Mouse (Mus musculus) limb, embryonic 10.5 days (tissue): ENCODE results near the gene Phf2. TPM values are rescaled to one million over a fixed set of nuclear protein-coding genes. Genes with fewer than 3 reads are reported as not detected.

Experiments
- DNase-seq: peaks from one replicate; pipeline ENCODE4 v3.0.0-alpha.2; 2017; ENCODE audit warnings: low spot score
- H3K27ac ChIP-seq: fragments of 300-500 bp; sonication (generic); 2 replicates; pipeline ENCODE4 v1.5.1; 2016; ENCODE audit warnings: mild to moderate bottlenecking
- H3K27me3 ChIP-seq: fragments of 300-500 bp; sonication (generic); 2 replicates; pipeline ENCODE4 v1.6.1; 2016; ENCODE audit warnings: low read depth, mild to moderate bottlenecking; ENCODE audit not compliant: poor library complexity, severe bottlenecking
- H3K36me3 ChIP-seq: fragments of 300-500 bp; sonication (generic); 2 replicates; pipeline ENCODE4 v1.6.1; 2016; ENCODE audit warnings: mild to moderate bottlenecking, moderate library complexity
- H3K4me1 ChIP-seq: fragments of 300-500 bp; sonication (generic); 2 replicates; pipeline ENCODE4 v1.6.1; 2016
- H3K4me3 ChIP-seq: fragments of 300-500 bp; sonication (generic); 2 replicates; pipeline ENCODE4 v1.5.1; 2016; ENCODE audit warnings: mild to moderate bottlenecking, moderate library complexity
- H3K9me3 ChIP-seq: fragments of 300-500 bp; sonication (generic); replicated peaks from 2 replicates; pipeline ENCODE4 v1.6.1; 2016; ENCODE audit warnings: mild to moderate bottlenecking
- WGBS: fragments of 180-500 bp; shearing (Covaris S2); methylation state at CpG from one replicate; pipeline ENCODE4 v1.1.7; 2016; 5-methylcytosine and 5-hydroxymethylcytosine counted together
- polyA plus RNA-seq: library from polyadenylated mRNA; unstranded; fragments of >200 nt; fragmentation: Nextera tagmentation; extraction: Ambion mirVana; gene quantifications from 2 replicates; pipeline ENCODE4 v1.2.1, GENCODE M21; 2016

Phf2 gene
- polyA plus RNA-seq, 1 experiment from 2014 or later = 8.2 TPM

GRCm38 (mm10) chr13:48871887-48872606 is 1.1 kb upstream of the Phf2 start:
- 62% methylated on average over 7 of the region's 7 CpGs for WGBS
- Histone ChIP-seq H3K9me3 (no peaks in the 10 kb centered on the region), H3K27ac (peak overlapping the region; percentile 99), H3K27me3 (no peaks in the 10 kb centered on the region), H3K4me3 (peak overlapping the region; percentile 95), H3K4me1 (peaks cover 41% of the 10 kb centered on the region), H3K36me3 (peaks cover 17% of the 10 kb centered on the region)
- no peak for DNase-seq

DNA sequence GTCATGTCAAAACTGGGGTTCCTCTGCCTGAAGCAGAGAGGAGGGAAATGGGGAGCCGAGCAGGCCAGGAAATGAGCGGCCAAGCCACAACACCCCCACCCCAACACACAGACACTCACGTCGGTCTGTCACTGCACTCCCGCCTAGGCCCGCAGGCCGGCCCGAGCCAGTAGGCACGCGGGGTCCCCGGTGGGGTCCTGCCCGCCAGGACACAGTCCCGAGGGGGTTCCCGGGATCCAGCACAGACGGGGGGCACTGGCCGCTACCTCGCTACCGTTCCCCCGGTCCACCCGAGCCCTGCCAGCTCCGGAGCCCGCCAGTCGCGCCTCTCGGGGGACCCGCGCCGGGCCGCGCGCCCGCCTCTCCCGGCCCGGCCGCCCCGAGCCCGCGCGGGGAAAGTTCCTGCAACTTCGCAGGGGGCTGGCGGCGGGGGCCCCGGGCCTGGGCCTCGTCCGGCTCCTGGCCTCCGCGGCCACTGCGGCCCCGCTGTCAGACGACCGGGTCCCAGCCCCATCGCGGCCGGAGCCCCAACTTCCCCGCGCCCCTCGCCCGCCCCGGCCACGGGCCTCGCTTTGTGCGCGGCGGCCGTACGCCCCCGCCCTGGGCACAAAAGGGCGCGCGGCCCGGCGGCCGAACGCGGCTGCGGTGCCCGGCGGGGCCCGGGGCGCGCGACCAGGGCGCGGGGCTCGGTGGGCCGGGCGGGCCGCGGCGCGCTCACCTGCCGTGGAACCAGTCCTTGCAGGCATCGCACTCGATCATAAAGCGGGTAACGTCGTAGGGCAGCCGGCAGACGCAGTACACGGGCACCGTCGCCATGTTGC is 759 bp downstream of the Phf2 start:
- peaks cover 52% of the 10 kb centered on the region for H3K4me1 ChIP-seq
- DNase-seq = peak; percentile 72
- 2% methylated on average over 97 of the region's 102 CpGs for WGBS
- H3K9me3 ChIP-seq = no peaks in the 10 kb centered on the region
- peak overlapping the region; percentile 99 for H3K27ac ChIP-seq
- peaks cover 3% of the 10 kb centered on the region; the same call in 1 of the 2 replicates for H3K36me3 ChIP-seq
- no peaks in the 10 kb centered on the region for H3K27me3 ChIP-seq
- peak overlapping the region; percentile 95 for H3K4me3 ChIP-seq

GRCm38 (mm10) chr13:48869600-48869949 is 1.3 kb downstream of the Phf2 start:
- Histone ChIP-seq H3K4me3 (peak overlapping the region; percentile 95), H3K36me3 (0 out of 2 replicates have a peak, but pooled peaks cover 7% of the 10 kb centered on the region), H3K4me1 (peaks cover 58% of the 10 kb centered on the region), H3K9me3 (no peaks in the 10 kb centered on the region), H3K27me3 (no peaks in the 10 kb centered on the region), H3K27ac (peak overlapping the region; percentile 99)
- 20% methylated on average over 5 of the region's 5 CpGs for WGBS
- DNase-seq = no peak

- Histone ChIP-seq H3K4me3 (peak overlapping the region; percentile 95), H3K27me3 (no peaks in the 10 kb centered on the region), H3K4me1 (peaks cover 62% of the 10 kb centered on the region), H3K9me3 (no peaks in the 10 kb centered on the region), H3K36me3 (0 out of 2 replicates have a peak, but pooled peaks cover 8% of the 10 kb centered on the region), H3K27ac (peak overlapping the region; percentile 99)
- WGBS = 31% methylated on average over 5 of the region's 5 CpGs
- DNase-seq = no peak
These were observed 1.8 kb downstream of the Phf2 start for GRCm38 (mm10) chr13:48869088-48869487.

DNA sequence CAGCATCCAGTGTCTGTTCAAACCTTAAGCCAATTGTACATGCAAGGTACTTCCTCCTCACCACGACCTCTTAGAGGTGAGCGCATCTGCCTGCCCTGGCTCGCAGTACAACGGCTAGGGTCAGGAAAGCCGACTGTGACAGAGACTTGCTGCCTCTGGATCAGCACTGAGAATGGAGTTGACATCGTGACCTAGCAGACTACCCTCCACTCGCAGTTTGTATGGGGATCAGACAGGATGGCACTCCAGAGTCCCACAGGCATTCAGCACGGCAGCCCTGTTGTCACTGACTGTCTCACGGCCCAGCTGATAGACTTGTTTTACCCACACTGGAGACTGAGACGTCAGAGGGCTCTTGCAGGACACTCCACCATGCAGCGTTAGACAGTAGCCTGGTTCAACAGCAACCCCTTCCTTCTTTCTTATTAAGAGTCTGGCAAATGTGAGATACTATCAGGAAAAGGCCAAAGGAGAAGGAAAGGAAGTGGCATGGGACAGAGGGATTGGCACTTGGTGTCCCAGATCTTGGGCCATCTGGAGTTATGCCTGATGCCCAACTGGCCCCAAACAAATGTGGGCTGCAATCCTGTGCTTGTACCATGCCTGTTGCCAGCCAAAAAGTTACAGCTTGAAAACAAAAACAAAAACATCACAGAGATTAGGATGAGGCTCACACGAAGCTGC is 6.1 kb downstream of the Phf2 start:
- DNase-seq = no peak
- Histone ChIP-seq H3K27me3 (no peaks in the 10 kb centered on the region), H3K4me3 (no peak overlapping the region), H3K36me3 (peaks cover 13% of the 10 kb centered on the region), H3K27ac (no peak overlapping the region), H3K4me1 (peaks cover 56% of the 10 kb centered on the region), H3K9me3 (no peaks in the 10 kb centered on the region)
- 82% methylated on average over 12 of the region's 12 CpGs for WGBS

- peak overlapping the region; percentile 39; the same call in 1 of the 2 replicates for H3K27ac ChIP-seq
These were observed 7.4 kb downstream of the Phf2 start for GRCm38 (mm10) chr13:48863556-48863955.

GRCm38 (mm10) chr13:48861913-48862312 is 9.0 kb downstream of the Phf2 start:
- 94% methylated on average over 1 of the region's 1 CpGs for WGBS
- H3K4me1 ChIP-seq = peaks cover 61% of the 10 kb centered on the region

More at GRCm38 (mm10) chr13:48863556-48863955, 7.4 kb downstream of the Phf2 start:
- peaks cover 13% of the 10 kb centered on the region for H3K36me3 ChIP-seq
- H3K27me3 ChIP-seq = no peaks in the 10 kb centered on the region
- no peaks in the 10 kb centered on the region for H3K9me3 ChIP-seq
- peaks cover 56% of the 10 kb centered on the region for H3K4me1 ChIP-seq
- no peak for DNase-seq
- no peak overlapping the region for H3K4me3 ChIP-seq
- 66% methylated on average over 9 of the region's 9 CpGs for WGBS

GRCm38 (mm10) chr13:48858779-48859178 is 12.1 kb downstream of the Phf2 start:
- no peaks in the 10 kb centered on the region for H3K27me3 ChIP-seq
- no peaks in the 10 kb centered on the region for H3K9me3 ChIP-seq
- 75% methylated on average over 4 of the region's 4 CpGs for WGBS
- peaks cover 62% of the 10 kb centered on the region for H3K4me1 ChIP-seq
- no peak for DNase-seq
- no peak overlapping the region for H3K4me3 ChIP-seq
- H3K27ac ChIP-seq = no peak overlapping the region
- H3K36me3 ChIP-seq = peaks cover 10% of the 10 kb centered on the region

More at GRCm38 (mm10) chr13:48861913-48862312, 9.0 kb downstream of the Phf2 start:
- H3K27ac ChIP-seq = no peak overlapping the region
- no peak overlapping the region for H3K4me3 ChIP-seq
- H3K36me3 ChIP-seq = peaks cover 18% of the 10 kb centered on the region
- no peaks in the 10 kb centered on the region for H3K9me3 ChIP-seq
- DNase-seq = no peak
- H3K27me3 ChIP-seq = no peaks in the 10 kb centered on the region

DNA sequence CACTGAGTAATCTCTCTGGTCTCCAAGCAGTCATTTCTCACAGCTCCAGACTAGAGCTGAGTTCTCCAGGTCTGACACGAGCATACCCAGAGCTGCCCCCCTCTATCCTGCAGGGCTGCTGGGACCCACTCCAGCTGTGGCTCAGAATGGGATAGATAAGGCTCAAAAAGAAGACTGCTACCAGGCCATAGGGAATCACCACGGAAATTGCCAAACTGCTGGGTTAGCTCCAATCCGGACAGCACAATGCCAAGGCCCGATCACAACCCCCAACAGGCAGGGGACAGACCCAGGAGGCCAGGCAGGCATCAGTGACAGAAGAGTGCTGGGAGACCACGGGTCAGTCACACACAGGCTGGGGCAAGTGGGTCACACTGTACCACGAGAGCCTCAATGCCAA is 12.9 kb downstream of the Phf2 start:
- Histone ChIP-seq H3K4me3 (no peak overlapping the region), H3K27me3 (no peaks in the 10 kb centered on the region), H3K9me3 (no peaks in the 10 kb centered on the region), H3K36me3 (peaks cover 10% of the 10 kb centered on the region), H3K4me1 (peaks cover 61% of the 10 kb centered on the region), H3K27ac (peak overlapping the region; percentile 19; the same call in 1 of the 2 replicates)
- no peak for DNase-seq
- 75% methylated on average over 6 of the region's 6 CpGs for WGBS

DNA sequence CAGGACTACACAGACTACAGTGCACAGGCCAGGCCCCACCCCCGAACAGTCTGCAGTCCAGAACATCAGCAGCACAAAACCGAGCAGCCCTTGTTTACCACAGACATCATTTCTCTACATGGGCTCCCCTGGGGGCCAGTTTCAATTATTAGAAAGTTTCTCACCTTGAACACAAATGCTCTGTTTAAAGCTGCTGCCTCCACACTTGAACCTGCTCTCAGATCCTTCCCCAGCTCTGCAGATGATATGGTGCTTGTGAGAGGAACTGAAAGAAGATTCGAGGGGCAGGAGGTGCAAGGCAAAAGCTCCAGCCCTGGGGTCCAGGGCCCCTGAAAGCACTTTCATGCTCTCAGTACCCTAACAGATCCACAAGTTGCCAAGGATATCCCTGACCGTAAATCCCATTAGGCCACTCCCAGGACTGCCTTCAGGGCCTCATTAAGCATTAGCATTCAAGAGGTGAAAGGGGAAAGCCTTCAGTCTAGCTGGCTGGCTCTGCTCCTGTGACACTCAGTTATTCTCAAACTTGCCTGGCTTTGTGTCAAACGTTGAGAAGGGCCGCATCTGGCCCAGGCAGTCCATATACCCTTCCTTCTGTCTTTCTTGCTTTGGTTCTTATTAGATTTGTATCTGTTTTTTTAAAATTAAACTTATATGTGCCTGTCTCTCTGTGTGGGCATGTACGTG is 13.5 kb downstream of the Phf2 start:
- H3K4me3 ChIP-seq = no peak overlapping the region
- H3K36me3 ChIP-seq = peaks cover 10% of the 10 kb centered on the region
- no peak for DNase-seq
- no peaks in the 10 kb centered on the region for H3K27me3 ChIP-seq
- H3K4me1 ChIP-seq = peaks cover 60% of the 10 kb centered on the region
- 48% methylated on average over 7 of the region's 7 CpGs for WGBS
- 0 out of 2 replicates have a peak overlapping the region, but pooled peaks have one; percentile 8 for H3K27ac ChIP-seq
- H3K9me3 ChIP-seq = no peaks in the 10 kb centered on the region

GRCm38 (mm10) chr13:48853947-48854346 is 17.0 kb downstream of the Phf2 start:
- WGBS = 52% methylated on average over 3 of the region's 3 CpGs

DNA sequence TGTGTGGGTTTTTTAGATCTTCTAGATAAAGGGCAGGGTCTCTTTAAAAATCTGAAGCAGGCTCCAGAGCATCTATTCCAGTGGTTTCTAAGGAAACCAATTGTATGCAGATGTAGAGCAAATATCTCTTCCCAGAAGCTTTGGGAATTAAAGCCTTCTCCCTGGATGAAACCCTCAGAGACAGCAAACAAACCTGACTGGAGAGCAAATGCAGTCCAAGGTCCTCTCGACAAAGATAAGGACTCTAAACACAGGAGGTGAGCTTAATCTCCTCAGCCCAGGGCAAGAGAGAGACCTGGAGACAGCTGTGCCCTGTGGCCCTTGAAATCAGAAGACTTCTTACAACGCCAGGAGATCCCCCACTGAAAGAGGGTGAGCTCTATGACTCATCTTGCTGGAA is 17.4 kb downstream of the Phf2 start:
- no peak overlapping the region for H3K27ac ChIP-seq

More at GRCm38 (mm10) chr13:48853947-48854346, 17.0 kb downstream of the Phf2 start:
- Histone ChIP-seq H3K4me3 (no peak overlapping the region), H3K9me3 (no peaks in the 10 kb centered on the region), H3K27me3 (no peaks in the 10 kb centered on the region), H3K27ac (no peak overlapping the region), H3K36me3 (peaks cover 5% of the 10 kb centered on the region; the same call in 1 of the 2 replicates), H3K4me1 (peaks cover 73% of the 10 kb centered on the region)
- DNase-seq = no peak

More for the DNA sequence above, 17.4 kb downstream of the Phf2 start:
- Histone ChIP-seq H3K4me3 (no peak overlapping the region), H3K36me3 (peaks cover 9% of the 10 kb centered on the region), H3K4me1 (peaks cover 69% of the 10 kb centered on the region), H3K9me3 (no peaks in the 10 kb centered on the region), H3K27me3 (no peaks in the 10 kb centered on the region)
- DNase-seq = no peak
- WGBS = 32% methylated on average over 2 of the region's 2 CpGs
